Mouse (Mus musculus) C2C12 (cell line): ENCODE data around the gene Ubr1. TPM values are rescaled to one million over a fixed set of nuclear protein-coding genes. Genes with fewer than 3 reads are reported as not detected.
"Not testable (repeated sequence)": the region's sequence is repeated elsewhere in the genome, so short reads cannot be mapped to it uniquely, and the experiment has no call there.

Source experiments
- H3K27me3 ChIP-seq: one replicate; pipeline ENCODE4 v1.6.1; 2011; ENCODE audit not compliant: control insufficient read depth, insufficient read depth, insufficient read length
- H3K36me3 ChIP-seq: one replicate; pipeline ENCODE4 v1.6.1; 2011; ENCODE audit not compliant: control insufficient read depth, insufficient read depth
- H3K4me3 ChIP-seq: one replicate; pipeline ENCODE4 v1.5.1; 2011; ENCODE audit warnings: mild to moderate bottlenecking, control low read depth; ENCODE audit not compliant: poor library complexity, insufficient read depth, severe bottlenecking
- H3K79me2 ChIP-seq: one replicate; pipeline ENCODE4 v1.6.1; 2011; ENCODE audit not compliant: control insufficient read depth, insufficient read depth
- H3K79me3 ChIP-seq: one replicate; pipeline ENCODE4 v1.6.1; 2011; ENCODE audit warnings: low read depth, control low read depth
- H3ac ChIP-seq: one replicate; pipeline ENCODE3; 2011; ENCODE audit warnings: low read depth; ENCODE audit not compliant: control insufficient read depth, insufficient read length
- CEBPB ChIP-seq: IDR thresholded peaks from one replicate; pipeline ENCODE4 v1.6.1; 2011; ENCODE audit warnings: low read depth, mild to moderate bottlenecking, control low read depth, moderate library complexity
- CTCF ChIP-seq: IDR thresholded peaks from one replicate; pipeline ENCODE4 v1.5.1; 2011; ENCODE audit not compliant: control insufficient read depth, insufficient read depth, insufficient read length
- FOSL1 ChIP-seq: IDR thresholded peaks from one replicate; pipeline ENCODE4 v1.8.0; 2011; ENCODE audit warnings: mild to moderate bottlenecking, low read length; ENCODE audit not compliant: poor library complexity, insufficient read depth, severe bottlenecking
- MAX ChIP-seq: IDR thresholded peaks from one replicate; pipeline ENCODE4 v1.6.1; 2011; ENCODE audit warnings: mild to moderate bottlenecking, control low read depth
- MYOD1 ChIP-seq: IDR thresholded peaks from one replicate; pipeline ENCODE4 v1.6.1; 2011; ENCODE audit warnings: low read depth; ENCODE audit not compliant: control insufficient read depth, insufficient read length
- MYOG ChIP-seq: IDR thresholded peaks from one replicate; pipeline ENCODE4 v1.6.1; 2011; ENCODE audit not compliant: control insufficient read depth, insufficient read length; ENCODE audit errors: extremely low read depth
- USF1 ChIP-seq: IDR thresholded peaks from one replicate; pipeline ENCODE4 v1.6.1; 2011; ENCODE audit warnings: low read depth, mild to moderate bottlenecking, control low read depth, moderate library complexity
- polyA plus RNA-seq: library from polyadenylated mRNA; unstranded; fragments of >200 nt; fragmentation: generic; extraction: Trizol; gene quantifications from one replicate; pipeline ENCODE4 v1.2.1, GENCODE M21; 2012; ENCODE audit warnings: missing spikeins

Gene Ubr1
- polyA plus RNA-seq, 1 experiment, result 5.6 TPM

DNA sequence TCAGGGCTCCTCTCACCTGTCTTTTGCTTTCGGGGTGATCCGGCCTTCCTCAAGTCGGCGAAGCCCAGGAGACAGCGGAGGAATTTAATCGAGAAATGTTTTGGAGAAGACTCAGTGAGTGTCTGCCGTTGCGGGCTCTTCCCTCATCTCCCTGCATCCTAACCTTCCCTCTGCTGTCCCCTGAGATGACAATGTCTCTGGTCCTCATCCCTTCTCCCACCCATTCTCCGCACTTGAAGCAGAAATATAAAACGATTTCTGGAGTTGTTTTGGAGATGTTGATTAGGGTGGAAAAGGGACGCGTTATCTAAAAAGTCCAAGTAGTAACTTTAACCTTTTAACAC lies 38.1 kb upstream of the Ubr1 start:
- TF ChIP-seq MYOD1 (no peak), CEBPB (no peak), MAX (no peak), FOSL1 (no peak)
- peaks cover 5% of the 10 kb centered on the region for H3K79me2 ChIP-seq
- no peaks in the 10 kb centered on the region for H3K79me3 ChIP-seq
- H3ac ChIP-seq, result peak overlapping the region; percentile 76
- no peaks in the 10 kb centered on the region for H3K27me3 ChIP-seq
- H3K36me3 ChIP-seq, result peaks cover 3% of the 10 kb centered on the region
- peak overlapping the region; percentile 70 for H3K4me3 ChIP-seq

DNA sequence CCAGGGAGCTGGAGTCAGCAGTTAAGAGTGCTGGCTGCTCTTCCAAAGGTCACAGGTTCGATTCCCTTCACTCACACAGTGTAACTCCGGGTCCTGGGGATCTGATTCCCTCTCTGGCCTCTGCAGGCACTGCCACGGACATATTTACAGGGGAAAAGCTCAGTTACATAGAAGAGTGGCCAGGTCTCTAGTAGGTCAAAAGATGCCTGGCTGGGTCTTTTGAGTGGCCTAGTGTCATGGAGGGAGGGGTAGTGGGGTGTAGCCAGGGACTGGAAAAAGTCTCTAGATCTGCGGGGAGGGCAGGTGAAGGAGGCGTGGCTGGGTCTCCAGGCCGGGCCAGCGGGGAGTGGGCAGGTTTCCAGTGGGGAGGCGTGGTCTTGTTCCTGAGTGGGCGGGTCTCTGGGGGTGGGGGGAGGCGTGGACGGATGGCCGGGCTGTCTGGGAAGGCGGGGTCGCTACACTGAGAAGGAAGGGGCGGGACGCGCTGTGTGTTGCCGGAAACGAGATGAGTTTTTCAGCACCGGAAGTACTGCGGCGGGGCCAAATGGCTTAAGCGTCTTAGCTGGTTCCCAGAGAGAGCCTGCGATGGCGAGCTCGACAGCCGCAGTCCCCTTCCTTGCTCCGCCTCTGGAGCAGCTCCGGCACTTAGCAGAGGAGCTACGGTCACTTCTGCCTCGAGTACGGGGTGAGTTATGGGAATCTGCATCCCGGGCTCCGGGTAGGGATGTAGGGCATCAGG lies 37.6 kb upstream of the Ubr1 start, which contains the start of gene Ccndbp1:
TSS of gene Ccndbp1 (plus strand) at position 479 of the 739 bp plus-strand sequence.
- H3ac ChIP-seq, result peak within 1 kb of the TSS; percentile 76
- H3K79me3 ChIP-seq, result no peaks in the 10 kb centered on the region
- no peaks in the 10 kb centered on the region for H3K27me3 ChIP-seq
- peaks cover 3% of the 10 kb centered on the region for H3K36me3 ChIP-seq
- H3K4me3 ChIP-seq, result peak within 1 kb of the TSS; percentile 70
- TF ChIP-seq CEBPB, result no peak
- no peak for TF ChIP-seq USF1
- peaks cover 5% of the 10 kb centered on the region for H3K79me2 ChIP-seq

DNA sequence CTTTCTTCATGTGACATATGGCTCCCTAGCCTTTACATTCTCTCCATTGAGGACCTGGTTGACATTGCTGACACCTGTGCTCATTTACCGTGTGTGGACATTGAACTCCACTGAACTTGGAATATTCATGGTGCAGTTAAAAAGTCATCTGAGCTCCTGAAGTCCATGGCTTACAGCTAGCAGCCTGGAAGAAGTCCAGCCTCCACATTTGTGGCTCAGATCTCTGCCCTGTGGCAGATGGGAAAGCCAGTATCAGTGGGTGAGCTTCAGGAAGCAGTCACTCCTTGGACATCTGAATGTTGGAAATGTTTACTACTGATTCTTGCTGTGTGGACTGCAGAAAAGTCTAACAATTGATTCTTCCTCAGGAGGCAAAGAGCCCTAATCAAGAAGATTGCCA lies 36.5 kb upstream of the Ubr1 start:
- no peaks in the 10 kb centered on the region for H3K79me3 ChIP-seq
- no peak for TF ChIP-seq FOSL1
- no peak for TF ChIP-seq CEBPB
- no peak for TF ChIP-seq CTCF
- TF ChIP-seq MYOG, result no peak
- no peak for TF ChIP-seq MAX
- no peak for TF ChIP-seq USF1
- TF ChIP-seq MYOD1, result no peak
- no peaks in the 10 kb centered on the region for H3K27me3 ChIP-seq
- peaks cover 5% of the 10 kb centered on the region for H3K79me2 ChIP-seq
- H3K4me3 ChIP-seq, result no peak overlapping the region
- peaks cover 7% of the 10 kb centered on the region for H3K36me3 ChIP-seq
- no peak overlapping the region for H3ac ChIP-seq

DNA sequence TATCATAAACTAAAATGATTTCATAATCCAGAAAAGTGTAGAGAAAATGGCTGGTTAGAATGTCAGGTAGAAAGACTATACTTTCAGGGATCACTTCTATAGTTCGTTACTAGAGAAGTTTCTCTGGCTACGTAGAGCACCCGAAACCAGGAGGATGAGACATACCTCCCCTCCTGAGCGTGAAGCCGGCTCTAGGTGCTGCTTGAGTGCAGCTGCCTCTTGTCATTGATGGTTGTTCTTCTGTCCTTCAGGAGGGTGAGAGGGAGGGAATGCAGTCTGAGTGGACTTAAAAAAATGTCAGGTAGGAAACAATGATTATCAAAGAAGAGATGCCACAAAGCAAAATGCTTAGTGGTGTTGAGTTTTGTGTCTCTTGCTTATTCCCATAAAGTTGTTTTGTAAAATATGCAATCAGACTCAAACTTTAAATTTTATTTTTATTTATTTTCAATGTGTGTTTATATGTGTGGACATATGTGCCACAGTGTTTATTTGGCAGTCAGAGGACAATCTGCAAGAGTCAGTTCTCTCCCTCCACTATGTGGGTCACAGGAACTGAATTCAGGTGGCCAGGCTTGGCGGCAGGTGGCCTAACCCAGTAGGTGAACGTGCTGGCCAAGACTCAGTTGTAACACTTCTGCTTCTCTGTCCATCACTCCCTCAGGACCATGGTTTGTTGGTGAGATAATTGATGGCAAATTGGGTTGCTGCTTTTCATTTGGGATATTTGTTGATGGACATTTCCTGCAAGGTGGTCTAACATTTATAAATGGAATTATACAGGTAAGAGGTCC lies 33.7 kb upstream of the Ubr1 start:
- Histone ChIP-seq H3K27me3 (no peaks in the 10 kb centered on the region), H3ac (no peak overlapping the region), H3K36me3 (peaks cover 7% of the 10 kb centered on the region), H3K4me3 (no peak overlapping the region), H3K79me2 (no peaks in the 10 kb centered on the region), H3K79me3 (no peaks in the 10 kb centered on the region)
- no peak for TF ChIP-seq MYOG
- no peak for TF ChIP-seq CTCF
- no peak for TF ChIP-seq USF1
- TF ChIP-seq MYOD1, result no peak
- TF ChIP-seq MAX, result no peak
- TF ChIP-seq FOSL1, result no peak
- no peak for TF ChIP-seq CEBPB

DNA sequence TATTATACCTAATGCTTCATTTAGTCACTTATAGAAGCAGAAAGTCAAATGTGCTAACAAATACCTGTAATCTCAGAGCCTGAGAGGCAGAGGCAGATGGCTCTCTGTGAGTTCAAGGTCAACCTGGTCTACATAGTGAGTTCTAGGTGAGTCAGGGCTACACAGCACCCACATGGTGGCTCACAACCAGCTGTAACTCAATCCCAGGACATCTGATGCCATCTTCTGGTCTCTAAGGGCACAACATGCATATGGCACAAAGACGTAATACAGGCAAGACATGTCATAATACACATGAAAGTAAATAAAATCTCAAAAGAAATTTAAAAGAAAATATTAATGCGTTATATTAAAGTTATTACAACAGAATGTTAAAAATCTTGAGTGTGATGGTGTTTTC lies 33.1 kb upstream of the Ubr1 start:
- H3K4me3 ChIP-seq, result no peak overlapping the region
- H3K79me3 ChIP-seq, result no peaks in the 10 kb centered on the region
- no peak overlapping the region for H3ac ChIP-seq
- H3K79me2 ChIP-seq, result no peaks in the 10 kb centered on the region
- H3K27me3 ChIP-seq, result no peaks in the 10 kb centered on the region
- TF ChIP-seq CEBPB, result no peak
- no peak for TF ChIP-seq FOSL1
- no peak for TF ChIP-seq MAX
- TF ChIP-seq USF1, result no peak
- no peak for TF ChIP-seq MYOD1
- TF ChIP-seq CTCF, result no peak
- no peak for TF ChIP-seq MYOG
- peaks cover 7% of the 10 kb centered on the region for H3K36me3 ChIP-seq

DNA sequence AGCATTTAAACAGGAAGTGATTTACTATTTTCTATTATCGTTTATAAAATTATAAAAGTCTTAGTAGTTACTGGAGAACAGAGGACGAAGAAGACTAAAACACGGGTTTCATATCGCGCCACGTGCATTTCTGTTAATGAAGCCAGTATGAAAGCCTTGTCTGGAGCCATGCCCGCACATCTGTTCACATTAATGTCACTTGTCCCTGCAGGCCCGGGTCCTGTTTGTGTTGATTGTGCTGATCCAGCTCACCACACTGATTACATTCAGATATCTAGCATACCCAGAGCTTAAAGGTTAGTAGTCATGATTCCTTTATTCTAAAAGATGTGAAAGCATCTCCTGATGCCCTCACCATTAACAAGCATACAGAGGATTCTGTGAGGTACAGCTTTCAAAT lies 28.3 kb upstream of the Ubr1 start:
- Histone ChIP-seq H3K27me3 (no peaks in the 10 kb centered on the region), H3K79me3 (no peaks in the 10 kb centered on the region), H3K79me2 (no peaks in the 10 kb centered on the region), H3K4me3 (no peak overlapping the region), H3ac (no peak overlapping the region), H3K36me3 (peaks cover 7% of the 10 kb centered on the region)
- TF ChIP-seq USF1, result no peak
- TF ChIP-seq CTCF, result no peak
- TF ChIP-seq MYOD1, result no peak
- TF ChIP-seq MAX, result no peak
- TF ChIP-seq FOSL1, result no peak

DNA sequence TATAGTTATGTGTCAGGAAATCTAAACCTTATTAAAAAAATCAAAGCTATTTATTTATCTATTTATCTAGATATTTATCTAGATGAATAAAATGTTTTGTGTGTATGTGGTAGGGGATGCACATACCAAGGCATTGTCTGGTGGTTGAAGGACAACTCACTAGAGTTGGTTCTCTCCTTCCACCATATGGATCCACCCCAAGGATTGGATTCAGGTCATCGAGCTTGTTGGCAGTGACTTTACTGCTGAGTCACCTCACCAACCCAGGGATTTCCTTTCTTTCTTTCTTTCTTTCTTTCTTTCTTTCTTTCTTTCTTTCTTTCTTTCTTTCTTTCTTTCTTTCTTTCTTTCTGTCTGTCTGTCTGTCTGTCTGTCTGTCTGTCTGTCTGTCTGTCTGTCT lies 26.1 kb upstream of the Ubr1 start:
- H3ac ChIP-seq, H3K27me3 ChIP-seq, H3K79me3 ChIP-seq, H3K79me2 ChIP-seq, H3K4me3 ChIP-seq: not testable (repeated sequence)
- peaks cover 11% of the 10 kb centered on the region for H3K36me3 ChIP-seq
